Mouse (Mus musculus) right cerebral cortex, postnatal 25 days (tissue): ENCODE results near the gene 4921504E06Rik.

ENCODE experiments used
- DNase-seq: peaks from one replicate; pipeline ENCODE4 v3.0.0; 2022

The 4921504E06Rik gene

GRCm38 (mm10) chr2:19490262-19490661 lies 63.5 kb downstream of the 4921504E06Rik start:
- DNase-seq = no peak

GRCm38 (mm10) chr2:19461940-19462339 lies 91.8 kb downstream of the 4921504E06Rik start:
- DNase-seq = no peak

- no peak for DNase-seq
Measured at GRCm38 (mm10) chr2:19458785-19459184, 94.9 kb downstream of the 4921504E06Rik start.

- no peak for DNase-seq
Measured at GRCm38 (mm10) chr2:19455857-19456482, 97.7 kb downstream of the 4921504E06Rik start.

GRCm38 (mm10) chr2:19455228-19455627 lies 98.5 kb downstream of the 4921504E06Rik start:
- no peak for DNase-seq

GRCm38 (mm10) chr2:19452531-19453055 lies 101.1 kb downstream of the 4921504E06Rik start:
- no peak for DNase-seq

- no peak for DNase-seq
Measured at GRCm38 (mm10) chr2:19449308-19449707, 104.4 kb downstream of the 4921504E06Rik start.

- DNase-seq = no peak
Measured at GRCm38 (mm10) chr2:19448042-19448700, 105.5 kb downstream of the 4921504E06Rik start.

GRCm38 (mm10) chr2:19446746-19447145 lies 107.0 kb downstream of the 4921504E06Rik start:
- no peak for DNase-seq

GRCm38 (mm10) chr2:19445871-19446501 lies 107.7 kb downstream of the 4921504E06Rik start:
- DNase-seq = no peak

GRCm38 (mm10) chr2:19444931-19445831 lies 108.5 kb downstream of the 4921504E06Rik start, which contains the start of gene Ptf1a:
TSS of gene Ptf1a (plus strand) at chr2:19445663.
- DNase-seq = no peak

GRCm38 (mm10) chr2:19444346-19444745 lies 109.4 kb downstream of the 4921504E06Rik start:
- DNase-seq = no peak

GRCm38 (mm10) chr2:19431614-19432323 lies 121.9 kb downstream of the 4921504E06Rik start:
- DNase-seq = no peak

GRCm38 (mm10) chr2:19431186-19431585 lies 122.5 kb downstream of the 4921504E06Rik start:
- no peak for DNase-seq

- no peak for DNase-seq
Measured at GRCm38 (mm10) chr2:19430746-19431145, 123.0 kb downstream of the 4921504E06Rik start.

- DNase-seq = no peak
Measured at GRCm38 (mm10) chr2:19429691-19430690, 123.7 kb downstream of the 4921504E06Rik start.

GRCm38 (mm10) chr2:19429031-19429430 lies 124.7 kb downstream of the 4921504E06Rik start:
- no peak for DNase-seq

- DNase-seq = no peak
Measured at GRCm38 (mm10) chr2:19423086-19423485, 130.6 kb downstream of the 4921504E06Rik start.

- DNase-seq = no peak
Measured at GRCm38 (mm10) chr2:19422226-19422625, 131.5 kb downstream of the 4921504E06Rik start.

GRCm38 (mm10) chr2:19419686-19420345 lies 133.9 kb downstream of the 4921504E06Rik start:
- DNase-seq = no peak
